Mouse (Mus musculus): ENCODE results near the gene Fbxl12.

The Fbxl12 gene

GRCm38 (mm10) chr9:20571060-20571459 is 73.5 kb downstream of the Fbxl12 start:
- DNase-seq (ENCODE audit: low spot score in 2 of 2): no peak
